Mouse (Mus musculus) megakaryocyte, embryonic 14.5 days (primary cell): ENCODE results near the gene Phb.

ENCODE experiments used
- FLI1 ChIP-seq: IDR thresholded peaks from 2 replicates; pipeline ENCODE4 v1.6.1; 2012; ENCODE audit warnings: low read length, inconsistent platforms, mixed read lengths
- GATA1 ChIP-seq: IDR thresholded peaks from 3 replicates; pipeline ENCODE4 v1.6.1; 2012; ENCODE audit warnings: mixed read lengths, low read length, inconsistent platforms, borderline replicate concordance

DNA sequence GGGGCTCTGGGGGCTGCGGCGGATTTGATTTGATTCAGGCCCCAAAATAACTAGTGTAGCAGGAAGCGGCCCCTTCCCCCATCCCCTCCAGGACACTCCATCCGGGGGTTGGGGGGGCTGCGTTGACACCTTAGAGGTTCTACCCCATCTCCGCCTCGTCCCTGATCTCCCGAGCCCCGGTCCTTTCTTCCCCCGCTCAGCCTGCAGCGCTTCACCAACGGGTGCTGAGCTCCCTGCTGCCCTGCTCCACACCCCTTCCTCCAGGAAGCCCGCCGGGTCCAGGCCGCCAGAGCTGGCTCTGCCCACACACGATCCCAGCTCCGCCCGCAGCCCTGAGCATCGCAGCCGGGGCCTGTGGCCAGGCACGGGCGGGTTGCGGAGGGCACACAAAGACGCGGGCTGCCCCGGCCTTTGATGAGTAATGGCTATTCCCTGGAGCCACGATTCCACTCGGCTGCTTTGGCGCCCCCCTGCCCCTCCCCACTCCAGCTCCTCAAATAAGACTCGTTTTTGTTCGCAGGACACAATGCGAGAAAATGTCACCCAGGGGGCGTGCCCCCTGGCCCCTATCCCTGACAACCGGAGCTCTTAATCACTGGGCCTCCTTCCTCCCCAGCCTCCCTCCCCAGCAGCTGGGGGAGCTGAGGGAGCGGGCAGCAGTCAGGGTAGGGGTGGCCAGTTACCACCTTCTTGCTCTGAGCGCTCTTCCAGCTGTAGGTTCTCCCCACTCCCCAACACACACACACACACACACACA is 21.2 kb upstream of the Phb start:
- TF ChIP-seq GATA1 = no peak
- TF ChIP-seq FLI1 = no peak
